Mouse (Mus musculus) liver, adult (tissue): ENCODE measurements around the gene Grik1.

Source experiments
- GATA4 ChIP-seq: IDR thresholded peaks from 2 replicates; pipeline ENCODE4 v1.6.1; 2014; ENCODE audit warnings: mild to moderate bottlenecking, low read length; ENCODE audit not compliant: insufficient replicate concordance

The Grik1 gene

GRCm38 (mm10) chr16:88187433-88188037 is 102.5 kb downstream of the Grik1 start:
- TF ChIP-seq GATA4, result no peak

DNA sequence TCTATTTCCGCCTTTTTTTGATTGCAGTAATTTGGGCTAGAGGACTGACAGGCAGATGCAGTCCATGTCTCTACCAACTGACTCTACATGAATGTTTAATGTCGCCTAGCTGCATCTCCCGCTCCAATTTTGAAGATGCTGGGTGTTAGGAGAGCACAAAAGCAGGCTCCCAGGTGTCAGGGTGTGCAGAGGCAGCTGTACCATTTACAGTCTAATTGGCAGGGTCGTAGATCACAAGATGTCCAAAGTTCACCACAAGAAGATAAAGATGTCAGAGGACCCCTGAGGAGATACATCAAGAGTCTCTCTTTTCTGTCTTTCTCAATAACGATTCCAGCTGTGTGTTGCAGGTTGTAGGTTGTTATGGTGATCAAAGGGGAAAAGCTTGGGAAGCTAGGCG is 111.3 kb downstream of the Grik1 start:
- TF ChIP-seq GATA4, result no peak

DNA sequence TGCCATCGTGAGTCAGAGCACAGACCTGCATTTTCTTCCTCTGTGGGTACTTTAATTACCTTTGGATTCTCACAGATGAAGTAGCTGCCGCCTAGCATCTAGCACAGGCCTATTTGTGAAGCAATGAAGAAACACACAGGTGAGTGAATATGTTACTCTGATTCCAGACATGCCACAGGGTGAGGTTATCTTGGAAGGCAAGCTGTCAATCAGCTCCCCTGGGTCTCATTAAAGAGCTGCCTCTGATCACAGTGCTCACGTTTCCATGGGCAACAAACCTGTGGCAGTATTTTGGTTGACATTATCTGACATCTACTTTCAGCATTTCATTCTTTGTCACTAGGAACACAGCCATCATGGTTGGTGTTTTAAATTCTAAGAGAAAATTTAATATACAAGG is 112.7 kb downstream of the Grik1 start:
- no peak for TF ChIP-seq GATA4

DNA sequence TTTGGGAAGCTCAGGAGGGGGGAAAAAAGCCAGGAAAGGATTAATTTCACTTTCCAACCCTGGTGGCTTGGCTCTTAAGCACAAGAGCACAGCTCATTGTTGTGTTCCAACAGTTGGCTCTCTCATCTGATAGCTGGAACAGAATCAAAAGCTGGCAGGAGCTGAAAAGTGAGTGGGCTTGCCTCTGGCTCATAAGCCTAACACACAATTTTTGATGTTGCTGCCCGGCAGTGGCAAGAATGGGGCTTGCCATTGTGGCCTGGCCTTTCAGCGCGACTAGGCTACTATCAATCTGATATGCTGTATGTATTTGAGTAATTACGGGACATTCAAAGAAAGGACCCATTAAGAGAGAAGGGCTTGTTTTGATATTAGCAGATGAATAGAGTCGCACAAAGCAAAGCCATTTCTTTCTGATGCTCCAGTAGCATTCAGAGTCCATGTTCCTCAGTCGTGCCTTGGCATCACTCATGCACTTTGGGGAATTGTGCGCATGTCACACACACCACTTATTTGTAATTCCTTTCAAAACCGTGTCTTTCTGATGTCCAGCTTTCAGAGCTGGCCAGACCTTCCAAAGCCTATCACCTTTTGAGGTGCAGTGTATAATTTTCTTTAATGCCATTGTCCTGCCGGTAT is 115.9 kb downstream of the Grik1 start:
- no peak for TF ChIP-seq GATA4

GRCm38 (mm10) chr16:88166547-88166946 is 123.5 kb downstream of the Grik1 start:
- no peak for TF ChIP-seq GATA4

- no peak for TF ChIP-seq GATA4
Measured at GRCm38 (mm10) chr16:88142574-88142973, 147.5 kb downstream of the Grik1 start.

DNA sequence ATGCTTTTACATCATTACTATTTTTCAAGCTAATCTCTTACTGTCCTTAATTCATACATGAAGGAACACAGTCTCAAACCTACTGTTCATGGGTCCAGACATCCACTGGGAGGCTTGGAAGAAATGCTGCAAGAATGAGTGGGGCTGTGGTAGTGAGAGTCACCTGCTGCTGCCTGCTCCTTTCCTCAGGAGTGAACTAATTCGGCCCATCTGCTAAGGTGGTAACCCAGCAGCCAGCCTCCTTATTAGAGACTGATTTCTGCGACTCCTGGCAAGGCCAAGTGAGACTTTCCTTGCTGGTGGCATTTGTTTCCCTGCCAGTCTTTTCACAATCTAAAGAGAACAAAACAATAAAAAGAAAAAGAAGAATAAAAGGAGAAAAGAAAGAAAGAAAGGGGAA is 147.9 kb downstream of the Grik1 start:
- no peak for TF ChIP-seq GATA4

- no peak for TF ChIP-seq GATA4
Measured at GRCm38 (mm10) chr16:88141594-88141993, 148.5 kb downstream of the Grik1 start.

GRCm38 (mm10) chr16:88138913-88139312 is 151.2 kb downstream of the Grik1 start:
- TF ChIP-seq GATA4, result no peak

- TF ChIP-seq GATA4, result no peak
Measured at GRCm38 (mm10) chr16:88132919-88133318, 157.1 kb downstream of the Grik1 start.

DNA sequence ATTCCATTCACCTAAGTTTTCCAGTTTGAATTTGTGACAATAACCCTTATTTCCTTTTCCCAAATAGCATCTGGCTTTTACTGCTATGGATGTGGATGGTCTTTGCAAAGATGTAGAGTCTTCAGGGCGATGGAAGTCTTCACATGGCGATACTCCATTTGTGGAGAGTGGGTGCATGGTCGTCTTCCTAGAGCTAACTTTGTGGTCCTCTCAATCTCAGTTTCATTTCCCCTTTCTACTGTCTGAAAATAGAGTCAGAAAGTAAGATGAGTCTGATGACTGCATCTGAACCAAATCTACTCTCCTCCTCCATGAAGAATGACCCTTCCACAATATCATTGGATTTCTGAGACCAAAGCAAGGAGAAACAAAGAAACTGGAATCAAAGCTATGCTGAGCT is 159.0 kb downstream of the Grik1 start:
- TF ChIP-seq GATA4, result no peak

GRCm38 (mm10) chr16:88125098-88125497 is 165.0 kb downstream of the Grik1 start:
- no peak for TF ChIP-seq GATA4

DNA sequence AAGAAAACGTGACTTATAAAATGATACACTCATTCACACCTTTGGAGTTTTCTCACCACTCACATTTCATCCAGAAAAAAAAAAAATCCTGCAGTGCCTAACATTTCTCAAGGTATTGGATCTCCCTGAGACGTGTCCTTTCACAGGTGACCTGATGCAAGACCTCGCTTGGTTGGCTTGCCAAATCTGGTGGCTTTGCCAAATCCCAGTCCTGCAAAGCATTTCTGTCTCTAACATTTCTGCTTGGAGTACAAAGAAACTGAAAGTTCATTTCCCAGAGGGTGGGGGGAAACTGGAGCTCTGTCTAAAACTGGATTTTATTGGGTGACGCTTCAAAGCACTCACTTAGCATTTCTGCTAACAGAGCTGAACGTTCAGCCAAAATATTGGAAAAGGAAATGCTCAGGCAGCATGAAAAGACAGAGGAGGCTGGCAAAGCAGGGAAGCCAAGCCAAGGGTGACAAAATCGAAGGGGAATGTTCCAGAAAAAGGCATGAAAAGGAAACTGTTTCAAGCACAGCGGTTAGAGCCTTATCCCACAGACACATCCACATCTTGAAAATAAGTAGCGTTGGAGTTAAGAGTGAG is 177.4 kb downstream of the Grik1 start:
- no peak for TF ChIP-seq GATA4

DNA sequence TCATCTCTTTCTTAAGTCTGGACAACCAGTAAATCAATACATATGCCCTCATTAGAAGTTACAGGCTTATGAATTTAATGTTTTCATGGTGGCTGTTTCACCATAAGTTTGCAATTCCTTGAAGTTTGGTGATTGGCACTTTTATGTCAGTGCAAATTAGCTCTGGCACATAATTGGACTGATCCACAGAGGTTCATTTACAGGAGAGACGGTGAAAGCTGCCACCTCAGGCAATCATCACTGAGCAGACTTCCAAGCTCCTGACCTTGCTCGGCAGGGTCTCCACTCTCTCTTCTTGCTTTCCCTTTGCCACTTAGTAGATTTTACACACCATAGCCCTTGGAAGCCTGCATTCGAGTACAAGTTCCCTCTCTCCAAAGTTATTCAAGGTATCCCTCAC is 178.6 kb downstream of the Grik1 start:
- TF ChIP-seq GATA4, result no peak

- TF ChIP-seq GATA4, result no peak
Measured at GRCm38 (mm10) chr16:88094206-88094789, 195.8 kb downstream of the Grik1 start.

- TF ChIP-seq GATA4, result no peak
Measured at GRCm38 (mm10) chr16:88087280-88087679, 202.8 kb downstream of the Grik1 start.
